Mouse (Mus musculus) liver, adult 2 months (tissue): ENCODE measurements around the gene Sept5.

ENCODE experiments used
- CTCF ChIP-seq: fragments of 200-500 bp; IDR thresholded peaks from 2 replicates; pipeline ENCODE4 v1.5.1; 2011; ENCODE audit warnings: low read depth, low read length, control low read depth
- POLR2A ChIP-seq: fragments of 200-500 bp; IDR thresholded peaks from 2 replicates; pipeline ENCODE4 v1.6.1; 2011; ENCODE audit warnings: low read length, control low read depth; ENCODE audit not compliant: insufficient read depth; ENCODE audit errors: extremely low read depth

GRCm38 (mm10) chr16:18587847-18588737, 41.7 kb downstream of the Sept5 start:
- TF ChIP-seq CTCF (no peak), POLR2A (no peak)
